Mouse (Mus musculus) adrenal gland, postnatal 36 days (tissue): ENCODE data around the gene F11r. TPM values are rescaled to one million over a fixed set of nuclear protein-coding genes. Genes with fewer than 3 reads are reported as not detected.

Experiments used
- total RNA-seq, 2 experiments: library from RNA; stranded (reverse); gene quantifications; 2 replicates each; pipeline ENCODE4 v1.2.3; 2021

F11r gene
- total RNA-seq, 2 experiments from 2014 or later, result 39.7 to 51.0 TPM

Other genes with a start within 250 kb of the F11r start
- 10 to 100 TPM; 42.0 to 53.6 TPM for gene Pcp4l1, start 241.3 kb upstream of the F11r start, total RNA-seq
- gene Nr1i3, start 223.6 kb upstream of the F11r start, total RNA-seq, result under 1 TPM in 1 of 2 experiments, not detected in 1; 0.13 TPM
- gene Tomm40l, start 215.0 kb upstream of the F11r start, total RNA-seq, result 10 to 100 TPM; 51.4 to 65.3 TPM
- 1 to 10 TPM; 2.2 to 6.4 TPM for gene Apoa2, start 212.5 kb upstream of the F11r start, total RNA-seq
- 10 to 100 TPM; 15.2 to 20.4 TPM for gene Fcer1g, start 203.2 kb upstream of the F11r start, total RNA-seq
- 1 to 10 TPM in 1 of 2 experiments, under 1 TPM in 1; 0.79 to 4.2 TPM for gene Adamts4, start 187.1 kb upstream of the F11r start, total RNA-seq
- 100 to 1,000 TPM; 657 to 866 TPM for gene Ndufs2, start 186.1 kb upstream of the F11r start, total RNA-seq
- 10 to 100 TPM; 27.1 to 36.6 TPM for gene B4galt3, start 167.2 kb upstream of the F11r start, total RNA-seq
- 10 to 100 TPM; 31.1 to 40.8 TPM for gene Ppox, start 156.3 kb upstream of the F11r start, total RNA-seq
- 10 to 100 TPM; 37.1 to 44.3 TPM for gene Usp21, start 149.5 kb upstream of the F11r start, total RNA-seq
- 100 to 1,000 TPM; 162 to 182 TPM for gene Ufc1, start 142.5 kb upstream of the F11r start, total RNA-seq
- gene Dedd, start 108.4 kb upstream of the F11r start, total RNA-seq, result 10 to 100 TPM; 29.1 to 36.9 TPM
- gene Nit1, start 91.9 kb upstream of the F11r start, total RNA-seq, result 10 to 100 TPM; 79.5 to 79.9 TPM
- gene Pfdn2, start 91.9 kb upstream of the F11r start, total RNA-seq, result 100 to 1,000 TPM; 133 to 155 TPM
- 1 to 10 TPM in 1 of 2 experiments, under 1 TPM in 1; 0.96 to 4.4 TPM for gene Klhdc9, start 76.7 kb upstream of the F11r start, total RNA-seq
- gene Nectin4, start 67.4 kb upstream of the F11r start, total RNA-seq, result under 1 TPM; 0.23 TPM
- gene Arhgap30, start 48.6 kb upstream of the F11r start, total RNA-seq, result 1 to 10 TPM; 2.6 to 3.6 TPM
- gene Usf1, start 26.2 kb upstream of the F11r start, total RNA-seq, result 10 to 100 TPM; 54.1 to 72.9 TPM
- gene Tstd1, start 18.7 kb upstream of the F11r start, total RNA-seq, result 1 to 10 TPM; 1.3 to 3.6 TPM
- gene Alyref2, start 65.9 kb downstream of the F11r start, total RNA-seq, result 1 to 10 TPM; 6.1 to 7.2 TPM
- not detected for gene Itln1, start 97.8 kb downstream of the F11r start, total RNA-seq
- under 1 TPM; 0.40 to 0.63 TPM for gene Cd244a, start 121.7 kb downstream of the F11r start, total RNA-seq
- gene Ly9, start 169.9 kb downstream of the F11r start, total RNA-seq, result 1 to 10 TPM in 1 of 2 experiments, under 1 TPM in 1; 0.49 to 1.4 TPM
- gene Slamf7, start 215.5 kb downstream of the F11r start, total RNA-seq, result 1 to 10 TPM in 1 of 2 experiments, under 1 TPM in 1; 0.43 to 1.1 TPM
- 1 to 10 TPM; 1.8 to 3.5 TPM for gene Cd48, start 244.5 kb downstream of the F11r start, total RNA-seq